Mouse (Mus musculus): ENCODE measurements at regions not wholly inside any gene's neighbourhood (a gene's known extent, or its start where the extent isn't known, plus 50 kb on each side); places are given as distances from the start of the nearest gene placed in this dataset.
"Not testable (repeated sequence)": the region's sequence is repeated elsewhere in the genome, so short reads cannot be mapped to it uniquely, and the experiment has no call there.

DNA sequence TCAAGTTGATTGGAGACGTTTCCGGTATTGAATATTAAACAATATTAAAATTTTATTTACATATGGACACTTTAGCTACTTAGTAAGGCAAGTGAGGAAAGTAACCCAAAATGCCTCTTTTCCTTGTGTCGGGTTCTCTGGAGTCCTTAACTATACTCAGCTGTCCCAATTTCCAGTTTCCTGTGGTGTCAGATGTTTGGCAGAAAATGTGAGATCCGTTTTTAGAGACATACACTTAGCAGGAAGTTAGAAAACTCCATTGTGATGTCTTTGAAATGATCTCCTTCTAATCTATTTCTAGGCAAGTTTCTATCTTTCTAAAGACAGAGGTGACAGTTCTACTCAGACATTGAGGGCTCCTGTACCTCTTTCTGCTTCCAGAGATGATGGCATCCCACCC lies 168.9 kb upstream of the Plcxd3 start:
- no peak for DNase-seq (ENCODE audit: low spot score in 2 of 2)

DNA sequence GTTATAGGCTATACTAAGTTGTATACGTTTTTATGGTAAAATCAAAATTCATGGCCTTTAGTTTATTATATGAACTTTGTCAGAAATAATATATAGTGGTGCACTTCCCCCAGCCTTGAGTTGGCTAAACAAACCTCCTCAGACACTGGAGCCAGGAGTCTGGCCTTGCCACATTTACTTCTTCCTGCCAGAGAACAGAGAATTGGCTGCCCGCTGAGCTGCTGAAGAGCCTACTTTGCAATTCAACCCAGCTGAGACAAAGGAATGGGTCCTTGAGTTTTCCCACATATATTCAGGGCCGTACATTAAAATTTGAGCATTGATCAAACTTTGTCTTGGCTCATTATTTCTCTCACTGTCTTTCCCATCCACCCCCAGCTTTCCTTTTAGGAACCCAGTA lies 161.9 kb upstream of the Plcxd3 start:
- no peak for DNase-seq (ENCODE audit: low spot score in 2 of 2)

DNA sequence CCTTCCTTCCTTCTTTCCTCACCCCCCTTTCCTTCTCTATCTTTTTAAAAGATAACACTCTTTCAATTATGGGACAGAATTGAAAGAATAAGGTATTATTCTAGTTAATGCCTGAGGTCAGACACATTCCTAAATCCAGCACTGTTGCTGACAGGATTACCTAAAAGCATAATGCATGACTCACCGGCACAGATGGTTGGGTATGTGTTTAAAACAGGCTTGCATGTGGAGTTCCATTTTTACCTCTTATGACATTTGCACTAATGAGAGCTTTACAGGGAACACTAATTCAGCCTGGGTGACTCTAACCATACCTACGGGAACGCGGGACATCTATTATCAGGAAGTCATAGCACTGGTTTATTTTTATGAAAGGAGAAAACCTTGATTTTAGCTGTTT lies 156.2 kb upstream of the Plcxd3 start:
- no peak for DNase-seq (ENCODE audit: low spot score in 2 of 2)

DNA sequence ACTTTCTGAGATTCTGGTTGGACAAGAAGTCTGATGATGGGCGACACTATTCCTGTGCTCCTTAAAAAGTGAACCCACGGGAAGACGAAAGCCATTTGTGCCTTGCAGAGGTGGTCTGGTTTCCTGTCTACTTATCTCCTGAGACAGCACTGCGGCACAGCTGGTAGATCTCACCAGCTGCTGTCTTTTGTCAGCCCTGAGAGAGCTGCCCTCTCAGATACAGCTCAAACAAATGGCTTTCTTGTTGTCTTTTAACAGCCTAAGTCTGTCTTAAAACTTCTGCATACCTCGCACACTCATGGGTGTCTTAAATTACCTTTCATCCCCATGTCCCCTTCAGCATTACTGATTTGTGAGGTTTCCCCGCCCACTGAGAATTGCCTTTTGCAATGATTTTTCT lies 147.2 kb upstream of the Plcxd3 start:
- DNase-seq (ENCODE audit: low spot score in 2 of 2): no peak

DNA sequence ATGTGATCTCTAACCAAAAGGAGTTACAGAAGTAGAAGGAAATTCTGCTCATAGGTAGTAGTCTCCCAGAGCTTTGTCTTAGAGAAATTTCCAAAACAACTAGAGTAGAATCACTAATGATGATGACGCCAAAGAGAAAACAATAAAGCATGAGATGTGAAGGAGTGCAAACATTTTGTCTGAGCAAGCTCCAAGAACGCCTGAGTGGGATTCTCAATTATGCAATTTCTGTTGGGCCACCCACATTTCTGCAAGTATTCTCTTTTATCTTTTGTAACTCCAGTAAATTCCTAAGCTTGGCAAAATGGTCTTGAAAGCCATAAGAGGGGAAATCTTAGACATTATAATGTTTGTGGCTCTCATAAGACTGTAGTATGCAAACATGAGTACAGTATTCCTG lies 134.6 kb upstream of the Plcxd3 start:
- no peak for DNase-seq (ENCODE audit: low spot score in 2 of 2)

DNA sequence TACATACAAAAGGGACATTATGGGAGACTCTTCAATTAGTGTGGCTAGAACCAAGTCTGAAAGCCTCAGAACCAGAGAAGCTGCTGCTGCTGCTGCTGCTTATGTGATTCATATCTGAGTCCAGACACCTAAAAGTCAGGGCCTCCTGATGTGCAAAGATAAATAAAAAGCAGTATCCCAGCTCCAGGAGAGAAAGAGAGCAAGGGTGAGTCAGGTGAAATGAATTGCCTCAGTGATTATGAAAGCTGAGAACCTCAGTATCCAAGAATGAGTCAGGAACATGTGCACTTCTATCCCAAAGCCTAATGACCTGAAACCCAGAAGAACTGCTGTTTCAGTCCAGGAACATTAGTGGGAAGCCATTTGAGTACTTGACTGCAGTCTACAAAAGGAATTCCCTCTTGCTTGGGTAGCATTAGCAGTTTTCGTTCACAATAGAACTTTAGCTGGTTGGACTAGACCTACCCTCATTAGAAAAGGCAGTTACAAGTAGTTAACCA lies 127.6 kb upstream of the Plcxd3 start:
- no peak for DNase-seq (ENCODE audit: low spot score in 2 of 2)

DNA sequence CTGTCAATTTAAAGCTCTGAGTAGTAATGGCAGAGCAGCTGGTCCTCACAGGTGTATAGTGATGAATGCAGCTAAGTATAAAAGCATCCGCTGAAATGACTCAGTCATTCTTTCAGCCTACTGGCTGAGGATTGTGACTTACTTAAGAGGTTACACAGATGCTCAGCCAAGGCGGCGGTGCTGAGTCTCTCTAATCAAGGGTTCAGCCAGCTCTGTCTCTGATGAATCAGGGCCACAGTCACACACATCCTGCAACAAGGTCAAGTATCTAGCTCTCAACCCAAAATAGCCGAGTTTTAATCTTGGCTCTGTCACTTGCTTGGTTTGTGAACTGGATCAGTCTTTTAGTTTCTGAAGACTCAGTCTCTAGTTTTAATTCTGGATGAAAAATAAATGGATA lies 110.7 kb upstream of the Plcxd3 start:
- peak; percentile 22 to 33 for DNase-seq (ENCODE audit: low spot score in 2 of 2)

DNA sequence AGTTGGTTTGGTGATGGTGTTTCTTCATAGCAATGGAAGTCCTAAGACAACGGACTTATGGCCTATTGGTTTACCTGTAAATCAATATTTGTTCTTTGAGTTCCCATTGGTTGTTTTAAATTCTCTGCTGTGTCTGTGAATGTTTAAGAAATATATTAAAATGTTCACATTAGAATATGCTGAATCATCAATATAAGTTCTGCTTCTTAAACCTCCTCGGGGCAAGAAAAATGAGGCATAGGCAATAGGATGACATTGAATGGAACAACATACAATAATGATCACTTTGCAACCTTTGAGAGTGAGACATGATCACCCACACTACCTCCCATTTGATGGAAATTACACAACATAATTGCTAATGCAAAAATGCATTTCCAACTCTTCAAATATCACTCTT lies 105.5 kb upstream of the Plcxd3 start:
- no peak for DNase-seq (ENCODE audit: low spot score in 2 of 2)

DNA sequence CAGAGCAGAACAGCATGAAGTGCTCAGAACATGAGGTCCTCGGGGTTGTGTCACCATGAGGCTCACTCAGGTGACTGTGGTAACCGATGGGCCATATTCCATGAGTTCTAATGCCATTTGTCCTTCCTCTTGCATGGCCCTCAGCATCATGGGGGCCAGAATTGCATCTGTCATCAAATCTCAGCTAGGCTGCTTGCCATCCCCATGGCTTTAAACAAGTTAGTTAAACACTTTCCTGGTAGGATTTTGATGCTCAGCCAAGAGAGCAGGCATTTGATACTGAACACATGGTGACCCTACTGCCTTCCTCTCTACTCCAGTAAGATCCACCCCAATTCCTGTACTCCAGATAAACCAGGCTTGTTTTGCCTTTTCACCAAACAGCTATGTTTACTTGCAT lies 98.3 kb upstream of the Plcxd3 start:
- no peak for DNase-seq (ENCODE audit: low spot score in 2 of 2)

DNA sequence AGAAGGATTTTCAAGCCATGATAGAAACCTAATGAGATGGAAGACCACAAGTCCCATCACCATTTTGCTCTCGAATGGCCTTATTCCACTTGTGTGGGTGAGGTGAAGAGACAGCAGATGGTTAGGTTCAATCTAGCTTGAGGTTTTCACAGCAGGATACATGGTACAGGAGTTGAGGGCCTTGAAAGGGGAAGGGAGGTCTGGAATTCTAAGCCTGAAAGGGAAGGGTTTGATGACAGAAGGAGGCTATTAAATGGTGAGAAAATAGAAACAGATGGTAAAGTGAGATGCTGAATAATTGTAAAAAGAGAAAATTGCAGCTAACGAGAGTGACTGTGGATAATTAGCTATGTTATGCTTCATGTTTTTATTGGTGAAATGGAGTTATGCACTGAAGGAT lies 67.8 kb upstream of the Plcxd3 start:
- DNase-seq (ENCODE audit: low spot score in 2 of 2): no peak

DNA sequence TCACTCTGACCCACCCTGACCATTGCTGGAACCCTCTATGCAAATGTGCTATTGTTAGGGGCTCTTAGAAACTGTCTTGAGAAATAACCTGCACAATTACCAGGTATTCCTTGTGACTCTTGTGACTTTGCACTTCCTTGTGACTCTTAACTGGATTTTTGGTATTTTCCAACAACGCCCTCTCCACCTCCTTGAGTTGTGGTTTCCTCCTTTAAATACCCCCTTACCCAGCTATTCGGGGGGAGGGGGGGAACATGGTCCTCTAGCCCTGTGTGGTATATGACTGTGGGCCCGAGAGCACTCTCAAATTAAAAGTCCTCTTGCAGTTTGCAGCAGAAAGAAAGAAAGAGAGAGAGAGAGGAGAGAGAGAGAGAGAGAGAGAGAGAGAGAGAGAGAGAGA lies 61.6 kb upstream of the Plcxd3 start:
- not testable (repeated sequence) for DNase-seq (ENCODE audit: low spot score in 2 of 2)

DNA sequence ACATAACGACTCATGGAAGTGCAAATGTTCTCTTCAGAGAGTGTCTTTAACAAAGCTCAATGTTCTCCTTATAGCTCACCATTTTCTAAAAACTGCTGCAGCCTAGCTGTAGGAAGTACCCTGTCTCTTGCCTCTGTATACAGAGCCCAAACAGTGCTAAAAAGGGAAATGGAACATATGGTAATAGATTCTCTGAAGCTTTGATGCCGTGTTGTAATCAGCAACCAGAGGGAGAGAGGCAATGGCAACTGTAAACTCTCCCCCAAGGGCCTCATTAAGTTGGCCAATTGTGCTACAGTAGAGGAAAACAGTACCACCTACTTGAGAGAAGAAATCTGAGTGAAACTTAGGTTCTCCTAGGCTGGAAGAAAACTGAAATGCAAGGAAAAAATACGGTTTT lies 59.4 kb upstream of the Plcxd3 start:
- no peak for DNase-seq (ENCODE audit: low spot score in 2 of 2)

Measured in adrenal gland, adult 18-20 months (tissue).